Mouse (Mus musculus) heart, postnatal 36 days (tissue): ENCODE measurements around the gene Olfr159. TPM values are rescaled to one million over a fixed set of nuclear protein-coding genes. Genes with fewer than 3 reads are reported as not detected.
A peak's percentile ranks its signal among the peaks of the same experiment; 100 is the strongest.
"Not testable (repeated sequence)": the region's sequence is repeated elsewhere in the genome, so short reads cannot be mapped to it uniquely, and the experiment has no call there.

ENCODE experiments used
- DNase-seq, 2 experiments: peaks; one replicate each; pipeline ENCODE4 v3.0.0; 2021 to 2022
- intact Hi-C: fragments of 180-260 bp; cut with DNase I; formaldehyde crosslinking; loops from one replicate; pipeline ENCODE4 v1.15.1; 2025
- total RNA-seq, 2 experiments: library from RNA; stranded (reverse); gene quantifications; 2 replicates each; pipeline ENCODE4 v1.2.3; 2021

Gene Olfr159
- total RNA-seq = not detected

GRCm38 (mm10) chr4:43770909-43771308 lies at the start of gene Olfr159:
Gene Olfr159 (minus strand): TSS chr4:43771009.
- intact Hi-C loops = no loop called here
- DNase-seq = no peak

GRCm38 (mm10) chr4:43798936-43799335 lies 28.1 kb upstream of the Olfr159 start:
- no peak for DNase-seq
- intact Hi-C loops = no loop called here

GRCm38 (mm10) chr4:43795844-43796243 lies 25.0 kb upstream of the Olfr159 start:
- DNase-seq, intact Hi-C loops: not testable (repeated sequence)

- intact Hi-C loops = no loop called here
- no peak for DNase-seq
Measured at GRCm38 (mm10) chr4:43795296-43795695, 24.5 kb upstream of the Olfr159 start.

- intact Hi-C loops = no loop called here
- no peak for DNase-seq
Measured at GRCm38 (mm10) chr4:43772304-43772703, 1.5 kb upstream of the Olfr159 start.

- no peak for DNase-seq
- intact Hi-C loops = no loop called here
Measured at GRCm38 (mm10) chr4:43771626-43772025, 817 bp upstream of the Olfr159 start.

- no peak for DNase-seq
- intact Hi-C loops = loop anchor here (10.0 kb wide), 1 partner anchor 215 kb away; the partner anchor contains the start of gene Ccin
Measured at GRCm38 (mm10) chr4:43769374-43769773, 1.4 kb downstream of the Olfr159 start.

- intact Hi-C loops = loop anchor here (10.0 kb wide), 1 partner anchor 216 kb away; the partner anchor contains the start of gene Ccin
- DNase-seq = no peak
Measured at GRCm38 (mm10) chr4:43768341-43768740, 2.5 kb downstream of the Olfr159 start.

GRCm38 (mm10) chr4:43763410-43763809 lies 7.4 kb downstream of the Olfr159 start:
- peak; percentile 58 to 66 for DNase-seq
- intact Hi-C loops = loop anchor here (1.0 to 10.0 kb wide), 2 partner anchors 98 to 221 kb away; partner anchors contain the start of gene Ccin

- intact Hi-C loops = loop anchor here (10.0 kb wide), 1 partner anchor 223 kb away; the partner anchor contains the start of gene Ccin
- DNase-seq = no peak
Measured at GRCm38 (mm10) chr4:43761336-43761735, 9.5 kb downstream of the Olfr159 start.

- peak; percentile 41 to 56 for DNase-seq
- intact Hi-C loops = loop anchor here (10.0 kb wide), 1 partner anchor 224 kb away; the partner anchor contains the start of gene Ccin
Measured at GRCm38 (mm10) chr4:43760460-43760859, 10.3 kb downstream of the Olfr159 start.

GRCm38 (mm10) chr4:43759571-43760418 lies 11.0 kb downstream of the Olfr159 start:
- peak; percentile 33 to 37 for DNase-seq
- intact Hi-C loops = loop anchor here (10.0 kb wide), 1 partner anchor 225 kb away; the partner anchor contains the start of gene Ccin

- intact Hi-C loops = no loop called here
- peak in 1 of 2 experiments; percentile 40 for DNase-seq
Measured at GRCm38 (mm10) chr4:43757213-43757612, 13.6 kb downstream of the Olfr159 start.

GRCm38 (mm10) chr4:43745187-43745586 lies 25.6 kb downstream of the Olfr159 start:
- DNase-seq = no peak
- intact Hi-C loops = loop anchor here (1.0 kb wide), 1 partner anchor 116 kb away; no protein-coding TSS in a partner anchor

- intact Hi-C loops = no loop called here
- DNase-seq = no peak
Measured at GRCm38 (mm10) chr4:43743099-43743498, 27.7 kb downstream of the Olfr159 start.

- DNase-seq = no peak
- intact Hi-C loops = no loop called here
Measured at GRCm38 (mm10) chr4:43742637-43743036, 28.2 kb downstream of the Olfr159 start.

- intact Hi-C loops = no loop called here
Measured at GRCm38 (mm10) chr4:43741526-43741925, 29.3 kb downstream of the Olfr159 start.

GRCm38 (mm10) chr4:43738989-43739674 lies 31.7 kb downstream of the Olfr159 start:
- no peak for DNase-seq

More at GRCm38 (mm10) chr4:43741526-43741925, 29.3 kb downstream of the Olfr159 start:
- no peak for DNase-seq

GRCm38 (mm10) chr4:43737144-43737543 lies 33.7 kb downstream of the Olfr159 start:
- intact Hi-C loops = no loop called here
- no peak for DNase-seq

More at GRCm38 (mm10) chr4:43738989-43739674, 31.7 kb downstream of the Olfr159 start:
- intact Hi-C loops = no loop called here

- DNase-seq = peak; percentile 29 to 50
- intact Hi-C loops = no loop called here
Measured at GRCm38 (mm10) chr4:43733186-43733585, 37.6 kb downstream of the Olfr159 start.

GRCm38 (mm10) chr4:43732171-43732570 lies 38.6 kb downstream of the Olfr159 start:
- intact Hi-C loops = no loop called here
- peak; percentile 28 to 42 for DNase-seq
